Mouse (Mus musculus): Measurements from ENCODE around the gene Aunip.

Gene Aunip

DNA sequence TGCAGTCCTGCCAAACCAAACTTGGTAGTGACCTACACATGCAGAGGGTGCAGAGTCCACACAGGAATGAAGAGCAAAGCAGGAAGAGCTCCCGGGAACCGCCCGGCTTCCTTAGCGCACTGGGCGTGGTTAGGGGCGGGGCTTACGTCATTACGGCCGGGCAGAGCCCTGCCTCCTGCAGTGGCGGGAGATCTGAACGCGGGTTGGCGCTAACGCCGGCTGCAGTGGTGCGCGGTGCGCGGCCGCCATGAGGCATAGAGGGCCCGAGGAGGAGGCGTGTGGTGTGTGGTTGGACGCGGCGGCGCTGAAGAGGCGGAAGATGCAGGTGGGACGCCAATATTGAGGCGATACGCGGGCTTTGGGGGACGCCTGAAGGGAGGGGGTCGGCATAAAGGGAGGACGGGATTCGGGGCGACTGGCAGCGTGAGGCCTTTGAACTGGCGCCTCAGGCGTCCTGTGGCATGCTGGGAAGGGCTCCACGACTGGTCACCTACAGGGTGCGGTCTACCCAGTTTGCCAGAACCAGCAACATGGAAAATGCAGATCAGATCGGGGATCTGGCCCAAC, at the start of gene Aunip:
Aunip (plus strand) TSS at position 155 of the 567 bp plus-strand sequence.
- DNase-seq (ENCODE audit: inconsistent ontology term): peak; percentile 92

DNA sequence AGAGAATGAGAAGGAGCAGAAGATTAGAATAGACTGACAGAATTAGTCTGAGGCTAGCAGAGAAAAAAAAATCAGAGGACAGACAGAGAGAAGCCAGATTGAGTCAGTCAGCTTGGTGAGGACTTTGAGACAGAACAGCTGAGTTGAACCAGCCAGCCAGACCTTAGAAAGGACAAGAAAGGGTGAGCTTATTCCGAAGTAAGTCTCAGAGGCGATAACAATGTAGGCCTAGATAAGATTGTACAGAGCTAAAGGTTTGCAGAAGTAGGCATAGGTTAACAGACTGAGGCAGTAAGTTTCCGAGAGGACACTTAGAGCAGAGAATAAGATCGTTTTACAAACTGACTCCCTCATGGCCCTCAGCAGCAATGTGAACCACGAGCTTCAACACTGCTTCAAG, 49.5 kb upstream of the Aunip start:
- no peak for DNase-seq (ENCODE audit: inconsistent ontology term)

- no peak for DNase-seq (ENCODE audit: inconsistent ontology term)
These were observed 45.0 kb upstream of the Aunip start for GRCm38 (mm10) chr4:134465789-134466188.

GRCm38 (mm10) chr4:134466381-134467262, 44.2 kb upstream of the Aunip start:
- DNase-seq (ENCODE audit: inconsistent ontology term): no peak

DNA sequence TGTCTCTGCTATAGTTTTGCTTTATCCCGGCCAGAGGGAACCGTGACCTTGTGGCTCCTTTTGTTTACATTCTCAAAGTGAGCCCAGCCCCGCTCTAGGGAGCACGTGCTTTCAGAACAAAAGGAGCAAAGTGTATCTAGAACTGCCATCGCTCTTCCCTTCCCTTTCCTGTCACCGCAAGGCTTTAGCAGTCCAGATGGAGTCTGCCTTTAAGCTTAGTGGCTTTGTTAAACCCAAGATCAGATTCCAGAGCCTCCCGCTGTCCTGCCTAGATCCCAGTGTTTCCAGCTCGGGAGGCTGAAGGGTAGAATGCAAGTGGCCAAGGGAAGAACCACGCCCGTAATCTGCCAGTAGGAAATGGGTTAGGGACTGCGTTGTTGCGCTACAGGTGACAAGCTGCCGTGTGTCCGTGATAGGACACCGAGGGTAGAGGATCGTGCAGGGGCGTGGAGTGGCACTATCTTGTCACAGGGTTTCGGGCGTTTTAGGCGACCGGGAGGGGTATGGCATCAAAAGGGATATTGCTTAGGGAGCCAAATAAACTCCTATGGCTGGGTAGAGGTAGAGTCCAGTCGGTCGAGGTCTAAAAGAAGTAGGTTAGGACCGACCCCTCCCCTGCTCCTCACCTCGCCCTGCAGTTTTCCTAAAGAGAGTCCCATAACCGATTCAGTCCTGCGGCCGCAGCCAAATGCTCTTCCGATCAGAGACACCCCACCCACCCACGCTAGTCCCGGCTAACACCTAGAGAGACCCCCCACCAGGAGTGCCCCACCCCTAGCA, 43.2 kb upstream of the Aunip start:
- DNase-seq (ENCODE audit: inconsistent ontology term): peak; percentile 26

DNA sequence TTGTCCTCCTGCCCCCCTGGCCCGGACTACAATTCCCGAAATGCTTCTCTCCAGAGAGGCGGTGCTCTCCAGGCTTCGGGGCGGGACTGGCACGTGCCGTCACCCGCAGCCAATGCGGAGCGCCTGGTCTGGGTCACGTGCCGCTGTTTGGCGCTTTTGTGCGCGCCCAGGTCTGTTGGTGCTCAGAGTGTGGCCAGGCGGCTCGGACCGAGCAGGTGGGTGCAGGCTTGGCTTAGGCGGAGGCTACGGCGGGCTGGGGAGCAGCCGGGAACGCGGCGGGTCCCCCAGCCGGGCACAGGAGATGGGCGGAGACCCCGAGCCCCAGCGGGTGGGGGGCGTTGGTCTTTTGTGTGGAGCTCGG, 42.6 kb upstream of the Aunip start, which contains the start of gene Stmn1:
Stmn1 (plus strand) TSS at position 106 of the 361 bp plus-strand sequence.
- DNase-seq (ENCODE audit: inconsistent ontology term): peak; percentile 94

GRCm38 (mm10) chr4:134468578-134469266, 42.1 kb upstream of the Aunip start:
- peak; percentile 97 for DNase-seq (ENCODE audit: inconsistent ontology term)

- DNase-seq (ENCODE audit: inconsistent ontology term): no peak
These were observed 41.4 kb upstream of the Aunip start for GRCm38 (mm10) chr4:134469341-134469796.

DNA sequence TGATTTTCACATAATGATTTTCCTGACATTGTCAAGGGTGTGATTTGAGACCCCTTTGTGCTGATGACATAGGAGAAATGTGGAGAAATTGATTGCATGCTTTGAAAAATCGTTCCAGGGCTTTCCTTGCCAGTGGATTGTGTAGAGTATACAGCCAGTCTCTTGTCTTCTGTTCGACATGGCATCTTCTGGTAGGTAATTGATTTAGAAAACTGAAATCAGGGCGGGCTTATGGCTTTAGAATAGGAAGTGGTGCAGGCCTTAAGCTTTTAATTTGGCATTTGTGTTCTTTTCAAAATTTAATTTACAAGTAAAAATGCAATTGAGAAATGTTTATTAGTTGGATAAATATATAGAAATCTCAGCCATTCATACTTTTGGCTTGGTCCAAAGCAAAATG, 40.8 kb upstream of the Aunip start:
- no peak for DNase-seq (ENCODE audit: inconsistent ontology term)

- DNase-seq (ENCODE audit: inconsistent ontology term): no peak
These were observed 39.3 kb upstream of the Aunip start for GRCm38 (mm10) chr4:134471469-134471868.

DNA sequence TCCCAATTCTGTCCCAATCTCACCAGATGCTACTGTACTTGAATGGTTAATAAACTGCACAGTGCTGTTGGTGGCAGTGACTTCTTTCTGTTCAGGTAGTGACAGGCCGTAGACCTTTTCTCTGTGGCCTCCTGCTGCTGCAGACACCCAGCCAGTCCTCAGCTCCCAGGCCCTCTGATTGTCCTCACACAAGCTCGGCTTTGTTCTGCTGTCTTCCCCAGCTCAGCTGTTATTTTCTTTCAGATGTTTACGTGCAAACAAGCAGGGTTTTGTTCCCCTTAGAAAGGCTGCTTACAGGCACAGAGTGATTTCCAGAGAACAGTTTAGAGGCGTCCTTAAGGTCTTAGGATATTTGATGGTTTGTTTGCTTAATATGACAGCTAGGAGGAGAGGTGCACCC, 37.0 kb upstream of the Aunip start:
- DNase-seq (ENCODE audit: inconsistent ontology term): peak; percentile 50

DNA sequence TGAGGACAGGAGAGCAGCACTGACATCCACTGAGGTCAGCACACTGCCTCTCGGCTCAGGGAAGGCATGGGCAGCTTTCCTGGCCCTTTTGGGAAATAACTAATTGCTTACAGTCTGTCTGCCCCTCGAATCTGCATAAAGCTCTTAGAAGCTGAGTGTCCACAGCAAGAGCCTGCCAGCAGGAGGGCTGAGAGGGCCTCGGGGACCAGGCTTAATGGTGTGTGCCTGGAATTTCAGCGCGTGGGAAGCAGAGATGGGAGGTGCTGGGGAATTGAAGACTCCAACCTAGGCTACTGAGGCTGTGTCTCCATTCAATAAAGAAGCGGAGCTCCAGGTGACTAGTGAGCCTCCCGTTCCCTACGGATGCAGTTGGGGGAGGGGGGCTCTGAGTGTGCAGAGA, 36.6 kb upstream of the Aunip start:
- peak; percentile 68 for DNase-seq (ENCODE audit: inconsistent ontology term)

GRCm38 (mm10) chr4:134476899-134477298, 33.9 kb upstream of the Aunip start:
- DNase-seq (ENCODE audit: inconsistent ontology term): peak; percentile 15

- DNase-seq (ENCODE audit: inconsistent ontology term): peak; percentile 85
These were observed 32.8 kb upstream of the Aunip start for GRCm38 (mm10) chr4:134478031-134478430.

GRCm38 (mm10) chr4:134479839-134480238, 31.0 kb upstream of the Aunip start:
- no peak for DNase-seq (ENCODE audit: inconsistent ontology term)

DNA sequence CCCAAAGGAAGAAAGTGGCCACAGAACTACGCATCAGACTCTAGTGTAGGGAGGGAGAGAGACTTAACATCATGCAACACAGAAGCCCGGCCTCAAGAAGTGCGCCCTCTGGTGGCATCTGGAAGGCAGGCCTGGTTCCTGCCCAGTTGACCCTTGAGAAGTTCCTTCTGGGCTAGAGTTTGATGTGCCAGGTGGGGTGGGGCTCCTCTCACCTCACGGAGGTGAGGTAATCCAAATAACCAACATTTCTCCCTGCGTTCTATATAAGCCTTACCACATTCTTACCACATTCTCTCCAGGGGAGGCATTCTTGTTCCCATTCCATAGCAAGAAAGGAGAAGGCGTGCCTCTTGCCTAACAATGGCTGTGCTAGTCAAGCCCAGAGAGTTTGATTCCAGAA, 29.9 kb upstream of the Aunip start:
- peak; percentile 48 for DNase-seq (ENCODE audit: inconsistent ontology term)

GRCm38 (mm10) chr4:134481270-134481669, 29.5 kb upstream of the Aunip start:
- no peak for DNase-seq (ENCODE audit: inconsistent ontology term)

- DNase-seq (ENCODE audit: inconsistent ontology term): peak; percentile 74
These were observed 28.4 kb upstream of the Aunip start for GRCm38 (mm10) chr4:134482442-134482841.

DNA sequence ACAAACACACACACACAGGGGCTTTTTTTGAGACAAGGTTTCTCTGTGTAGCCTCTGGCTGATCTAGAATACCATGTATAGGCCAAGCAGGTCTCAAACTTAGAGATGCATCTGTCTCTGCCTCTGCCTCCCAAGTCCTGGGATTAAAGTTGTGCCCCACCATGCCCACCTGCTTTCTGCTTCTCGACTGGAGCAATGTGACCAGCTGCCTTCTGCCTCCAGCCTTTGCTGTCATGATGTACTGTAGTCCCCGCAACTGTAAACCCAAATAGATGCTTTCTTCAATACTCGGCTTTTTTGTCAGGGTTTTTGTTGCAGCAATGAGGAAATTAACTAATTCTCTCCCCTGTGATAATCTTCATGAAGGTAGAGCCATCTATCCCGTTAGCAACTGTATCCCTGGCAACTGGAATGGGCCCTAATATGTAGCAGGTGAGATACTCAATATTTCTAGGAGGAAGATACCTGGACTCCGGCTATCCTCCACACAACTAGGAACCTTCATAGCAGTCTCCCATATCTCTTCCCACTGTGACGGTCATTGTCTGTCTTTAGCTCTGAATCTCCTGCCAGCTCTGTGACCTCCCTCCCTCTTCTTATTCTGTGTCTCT, 27.6 kb upstream of the Aunip start:
- DNase-seq (ENCODE audit: inconsistent ontology term): no peak

GRCm38 (mm10) chr4:134483696-134484095, 27.1 kb upstream of the Aunip start:
- DNase-seq (ENCODE audit: inconsistent ontology term): no peak

- DNase-seq (ENCODE audit: inconsistent ontology term): no peak
These were observed 26.6 kb upstream of the Aunip start for GRCm38 (mm10) chr4:134484231-134484630.
